Mouse (Mus musculus) mouse trophoblast stem cell (cell line): Measurements from ENCODE around the gene Pls3.
"Not testable (repeated sequence)": the region's sequence is repeated elsewhere in the genome, so short reads cannot be mapped to it uniquely, and the experiment has no call there.

Experiments
- in situ Hi-C, 2 experiments: fragments of 300-500 bp; cut with MseI, MboI; formaldehyde crosslinking; loops; 2 replicates in 1 of 2; 3 replicates in 1 of 2; pipeline ENCODE4 v1.15.1; 2025

Gene Pls3

DNA sequence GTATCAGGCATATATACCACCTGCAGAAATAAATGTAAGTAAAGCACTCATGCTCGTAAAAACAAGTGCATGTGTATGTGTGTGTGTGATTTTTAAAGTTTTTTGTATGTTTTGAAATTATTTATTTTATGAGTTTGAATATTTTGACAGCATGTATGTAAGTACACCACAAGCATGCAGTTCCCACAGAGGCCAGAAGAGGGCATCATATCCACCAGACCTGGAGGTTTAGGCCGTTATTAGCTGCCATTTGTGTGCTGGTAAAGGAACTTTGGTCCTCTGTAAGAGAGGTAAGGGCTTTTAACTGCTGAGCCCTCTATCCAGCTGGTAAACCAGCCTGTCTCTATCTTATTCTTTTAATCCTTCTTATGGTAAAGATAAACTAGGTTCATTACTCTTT, 97.5 kb downstream of the Pls3 start:
- in situ Hi-C loops: no loop called here

DNA sequence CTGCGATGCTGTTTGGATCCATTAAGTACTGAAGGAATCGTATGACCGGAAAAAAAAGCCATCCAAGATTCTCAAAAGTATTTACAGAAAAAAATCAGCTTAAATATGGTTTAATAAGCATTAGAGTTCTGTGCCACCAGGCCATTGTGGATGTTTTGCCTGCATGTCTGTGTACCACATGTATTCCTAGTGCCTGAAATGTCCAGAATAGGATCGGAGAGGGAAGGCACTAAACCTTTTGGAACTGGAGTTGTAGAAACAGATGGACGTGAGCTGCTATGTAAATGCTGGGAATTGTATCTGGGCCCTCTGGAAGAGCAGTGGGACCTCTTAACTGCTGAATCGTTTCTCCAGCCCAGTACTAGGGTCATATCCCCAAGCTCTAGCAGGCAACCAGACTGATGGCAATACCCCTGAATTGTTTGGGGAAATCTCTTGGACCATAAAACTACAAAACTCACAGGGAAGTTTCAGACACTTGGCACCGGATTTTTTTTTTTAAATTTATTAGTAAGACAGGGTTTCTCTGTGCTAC, 110.1 kb downstream of the Pls3 start:
- in situ Hi-C loops: no loop called here

DNA sequence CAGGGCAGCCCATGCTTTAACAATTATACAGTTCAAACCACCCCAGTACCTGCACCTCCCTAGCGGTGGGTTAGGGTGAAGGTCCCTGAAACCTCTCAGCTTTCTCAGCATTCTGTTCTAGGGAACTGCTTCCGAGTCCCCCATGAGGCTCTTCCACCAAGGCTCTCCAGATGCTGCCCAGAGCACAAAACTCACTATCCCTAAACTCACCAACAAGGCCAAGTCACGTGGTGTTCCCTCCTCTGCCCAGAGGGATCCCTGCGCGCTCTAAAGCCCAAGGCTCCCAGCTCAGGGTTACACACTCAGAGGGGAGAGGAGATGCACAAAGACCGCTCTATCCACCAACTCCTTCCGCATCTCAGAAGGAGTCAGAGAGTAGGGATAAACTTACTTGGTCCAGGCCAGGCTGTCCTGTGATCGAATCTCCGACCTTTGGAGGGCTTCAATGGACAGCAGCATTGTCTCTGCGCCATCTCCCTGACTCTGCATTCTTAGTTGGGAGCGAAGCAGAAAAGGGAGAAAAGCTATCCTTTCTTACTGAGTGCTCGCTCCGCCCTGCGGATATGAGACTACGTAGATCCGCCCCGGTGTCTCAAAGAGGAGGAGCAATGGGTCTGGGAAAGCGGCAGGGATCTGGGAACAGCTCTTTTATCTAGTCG, 110.7 kb downstream of the Pls3 start:
- in situ Hi-C loops: no loop called here

DNA sequence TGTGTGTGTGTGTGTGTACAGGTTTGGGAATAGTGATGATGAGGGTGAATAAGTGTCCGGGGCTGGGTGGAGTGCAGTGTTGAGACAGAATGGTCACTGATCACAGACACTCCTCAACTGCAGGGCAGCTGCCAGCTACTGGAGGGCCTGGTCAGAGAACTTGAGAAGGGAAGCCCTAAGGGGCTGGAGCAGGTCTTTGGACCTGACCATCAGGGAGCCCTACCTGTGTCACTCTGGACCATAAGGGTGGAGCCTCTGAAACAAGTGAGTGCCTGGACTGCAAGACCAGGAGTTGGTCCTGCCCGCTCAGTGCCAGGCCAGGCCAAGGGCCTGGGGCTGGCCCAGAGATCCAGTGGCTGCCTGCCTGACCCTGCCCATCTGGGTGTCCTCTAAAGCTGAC, 115.5 kb downstream of the Pls3 start:
- in situ Hi-C loops: not testable (repeated sequence)

DNA sequence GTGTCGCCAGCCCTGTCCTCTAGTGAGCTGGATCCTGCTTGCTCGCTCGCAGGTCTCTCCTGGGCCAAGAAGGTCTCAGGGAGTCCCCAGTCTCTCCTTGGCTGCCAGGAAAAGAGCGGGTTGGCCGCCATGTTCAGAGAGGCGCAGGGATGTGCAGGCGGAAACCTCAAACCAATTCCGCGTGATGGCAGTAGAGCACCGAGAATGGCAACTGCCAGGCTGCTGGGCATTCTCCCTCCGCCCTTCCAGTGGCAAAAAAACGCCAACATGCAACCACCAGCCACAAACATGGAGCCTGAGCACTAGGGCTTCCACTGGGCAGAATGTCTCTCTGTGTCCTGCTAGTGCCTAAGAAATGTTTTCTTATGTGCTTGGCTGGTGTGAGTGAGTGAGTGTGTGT, 115.9 kb downstream of the Pls3 start:
- in situ Hi-C loops: not testable (repeated sequence)

DNA sequence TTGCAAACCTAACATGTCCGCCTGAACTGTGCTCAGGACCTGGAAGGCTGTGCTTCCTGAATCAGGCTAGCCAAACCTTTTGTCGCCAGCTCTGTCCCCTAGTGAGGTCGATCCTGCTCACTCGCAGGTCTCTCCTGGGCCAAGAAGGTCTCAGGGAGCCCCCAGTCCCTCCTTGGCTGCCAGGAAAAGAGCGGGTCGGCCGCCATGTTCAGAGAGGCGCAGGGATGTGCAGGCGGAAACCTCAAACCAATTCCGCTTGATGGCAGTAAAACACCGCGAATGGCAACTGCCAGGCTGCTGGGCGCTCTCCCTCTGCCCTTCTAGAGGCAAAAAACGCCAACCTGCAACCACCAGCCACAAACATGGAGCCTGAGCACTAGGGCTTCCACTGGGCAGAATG, 117.0 kb downstream of the Pls3 start:
- in situ Hi-C loops: not testable (repeated sequence)

DNA sequence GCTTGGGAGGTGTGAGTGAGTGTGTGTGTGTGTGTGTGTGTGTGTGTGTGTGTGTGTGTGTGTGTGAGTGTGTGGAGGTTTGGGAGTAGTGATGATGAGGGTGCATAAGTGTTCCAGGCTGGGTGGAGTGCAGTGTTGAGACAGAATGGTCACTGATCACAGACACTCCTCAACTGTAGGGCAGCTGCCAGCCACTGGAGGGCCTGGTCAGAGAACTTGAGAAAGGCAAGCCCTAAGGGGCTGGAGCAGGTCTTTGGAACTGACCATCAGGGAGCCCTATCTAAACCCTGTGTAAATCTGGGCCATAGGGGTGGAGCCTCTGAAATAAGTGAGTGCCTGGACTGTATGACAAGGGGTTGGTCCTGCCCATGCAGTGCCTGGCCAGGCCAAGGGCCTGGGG, 120.5 kb downstream of the Pls3 start:
- in situ Hi-C loops: not testable (repeated sequence)

DNA sequence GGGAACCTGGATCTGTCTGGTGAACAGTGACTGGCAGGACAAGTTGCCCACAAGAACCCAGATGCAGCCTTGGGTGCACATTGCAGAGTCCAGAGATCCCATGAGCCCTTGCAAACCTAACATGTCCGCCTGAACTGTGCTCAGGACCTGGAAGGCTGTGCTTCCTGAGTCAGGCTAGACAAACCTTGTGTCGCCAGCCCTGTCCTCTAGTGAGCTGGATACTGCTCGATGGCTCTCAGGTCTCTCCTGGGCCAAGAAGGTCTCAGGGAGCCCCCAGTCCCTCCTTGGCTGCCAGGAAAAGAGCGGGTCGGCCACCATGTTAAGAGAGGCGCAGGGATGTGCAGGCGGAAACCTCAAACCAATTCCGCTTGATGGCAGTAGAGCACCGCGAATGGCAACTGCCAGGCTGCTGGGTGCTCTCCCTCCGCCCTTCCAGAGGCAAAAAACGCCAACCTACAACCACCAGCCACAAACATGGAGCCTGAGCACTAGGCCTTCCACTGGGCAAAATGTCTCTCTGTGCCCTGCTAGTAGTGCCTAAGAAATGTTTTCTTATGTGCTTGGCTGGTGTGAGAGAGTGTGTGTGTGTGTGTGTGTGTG, 124.8 kb downstream of the Pls3 start:
- in situ Hi-C loops: not testable (repeated sequence)

DNA sequence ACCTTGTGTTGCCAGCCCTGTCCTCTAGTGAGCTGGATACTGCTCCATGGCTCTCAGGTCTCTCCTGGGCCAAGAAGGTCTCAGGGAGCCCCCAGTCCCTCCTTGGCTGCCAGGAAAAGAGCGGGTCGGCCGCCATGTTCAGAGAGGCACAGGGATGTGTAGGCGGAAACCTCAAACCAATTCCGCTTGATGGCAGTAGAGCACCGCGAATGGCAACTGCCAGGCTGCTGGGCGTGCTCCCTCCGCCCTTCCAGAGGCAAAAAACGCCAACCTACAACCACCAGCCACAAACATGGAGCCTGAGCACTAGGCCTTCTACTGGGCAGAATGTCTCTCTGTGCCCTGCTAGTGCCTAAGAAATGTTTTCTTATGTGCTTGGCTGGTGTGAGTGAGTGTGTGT, 125.7 kb downstream of the Pls3 start:
- in situ Hi-C loops: not testable (repeated sequence)

DNA sequence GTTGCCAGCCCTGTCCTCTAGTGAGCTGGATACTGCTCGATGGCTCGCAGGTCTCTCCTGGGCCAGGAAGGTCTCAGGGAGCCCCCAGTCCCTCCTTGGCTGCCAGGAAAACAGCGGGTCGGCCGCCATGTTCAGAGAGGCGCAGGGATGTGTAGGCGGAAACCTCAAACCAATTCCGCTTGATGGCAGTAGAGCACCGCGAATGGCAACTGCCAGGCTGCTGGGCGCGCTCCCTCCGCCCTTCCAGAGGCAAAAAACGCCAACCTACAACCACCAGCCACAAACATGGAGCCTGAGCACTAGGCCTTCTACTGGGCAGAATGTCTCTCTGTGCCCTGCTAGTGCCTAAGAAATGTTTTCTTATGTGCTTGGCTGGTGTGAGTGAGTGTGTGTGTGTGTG, 130.5 kb downstream of the Pls3 start:
- in situ Hi-C loops: not testable (repeated sequence)

DNA sequence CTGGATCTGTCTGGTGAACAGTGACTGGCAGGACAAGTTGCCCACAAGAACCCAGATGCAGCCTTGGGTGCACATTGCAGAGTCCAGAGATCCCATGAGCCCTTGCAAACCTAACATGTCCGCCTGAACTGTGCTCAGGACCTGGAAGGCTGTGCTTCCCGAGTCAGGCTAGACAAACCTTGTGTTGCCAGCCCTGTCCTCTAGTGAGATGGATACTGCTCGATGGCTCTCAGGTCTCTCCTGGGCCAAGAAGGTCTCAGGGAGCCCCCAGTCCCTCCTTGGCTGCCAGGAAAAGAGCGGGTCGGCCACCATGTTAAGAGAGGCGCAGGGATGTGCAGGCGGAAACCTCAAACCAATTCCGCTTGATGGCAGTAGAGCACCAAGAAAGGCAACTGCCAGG, 135.5 kb downstream of the Pls3 start:
- in situ Hi-C loops: not testable (repeated sequence)
